ENCODE assay signal across 8 mouse cellular contexts in genomic region chr11:61231329-61231728, GRCm38 (mm10). TPM values are rescaled to one million over a fixed set of nuclear protein-coding genes. Genes with fewer than 3 reads are reported as not detected.
DNase-seq lines count a peak whose midpoint lies in the region; ATAC-seq lines count a peak whose summit lies in the region.

No protein-coding gene starts in this region.

- peak; percentile 54 to 58 for DNase-seq in B cell, adult 2 months
- DNase-seq in adrenal gland, postnatal 10 days, result peak; percentile 75
- DNase-seq in liver, embryonic 11.5 days (ENCODE audit: low spot score), result peak; percentile 37
- peak; percentile 43 for DNase-seq in neural tube, embryonic 10.5 days (ENCODE audit: extremely low spot score, low spot score)
- DNase-seq in testis, postnatal 10 days (ENCODE audit: low spot score), result peak; percentile 78

- H3K4me3 ChIP-seq in embryonic facial prominence, embryonic 12.5 days, result no peak overlapping the region
- H3K4me3 ChIP-seq in heart, embryonic 11.5 days (ENCODE audit: low read depth, low read length), result no peak overlapping the region
- H3K4me3 ChIP-seq in kidney, embryonic 14.5 days (ENCODE audit: low read length), result no peak overlapping the region
- H3K4me3 ChIP-seq in liver, embryonic 11.5 days (ENCODE audit: low read depth, low read length), result no peak overlapping the region

- 15% methylated on average over 9 of the region's 9 CpGs for WGBS in embryonic facial prominence, embryonic 12.5 days
- 20% methylated on average over 9 of the region's 9 CpGs for WGBS in heart, embryonic 11.5 days (ENCODE audit: insufficient replicate concordance)
- 13% methylated on average over 9 of the region's 9 CpGs for WGBS in kidney, embryonic 14.5 days
- 14% methylated on average over 9 of the region's 9 CpGs for WGBS in liver, embryonic 11.5 days

- H3K27ac ChIP-seq in embryonic facial prominence, embryonic 12.5 days, result no peak overlapping the region
- H3K27ac ChIP-seq in heart, embryonic 11.5 days (ENCODE audit: low read depth, low read length), result no peak overlapping the region
- H3K27ac ChIP-seq in kidney, embryonic 14.5 days (ENCODE audit: low read depth, low read length), result no peak overlapping the region
- no peak overlapping the region for H3K27ac ChIP-seq in liver, embryonic 11.5 days (ENCODE audit: low read depth, low read length)

- H3K9me3 ChIP-seq in embryonic facial prominence, embryonic 12.5 days, result no peaks in the 10 kb centered on the region
- H3K9me3 ChIP-seq in heart, embryonic 11.5 days (replicated peaks; ENCODE audit: control insufficient read depth, low read length), result no peaks in the 10 kb centered on the region
- no peaks in the 10 kb centered on the region for H3K9me3 ChIP-seq in kidney, embryonic 14.5 days (ENCODE audit: control insufficient read depth, low read length)
- no peaks in the 10 kb centered on the region for H3K9me3 ChIP-seq in liver, embryonic 11.5 days (ENCODE audit: control insufficient read depth, low read length)

- H3K4me1 ChIP-seq in embryonic facial prominence, embryonic 12.5 days, result peaks cover 3% of the 10 kb centered on the region; the same call in 1 of the 2 replicates
- peaks cover 7% of the 10 kb centered on the region; the same call in 1 of the 2 replicates for H3K4me1 ChIP-seq in heart, embryonic 11.5 days (ENCODE audit: control insufficient read depth, insufficient read depth, low read length)
- peaks cover 9% of the 10 kb centered on the region for H3K4me1 ChIP-seq in kidney, embryonic 14.5 days (ENCODE audit: control insufficient read depth, insufficient read depth, low read length)
- H3K4me1 ChIP-seq in liver, embryonic 11.5 days (replicated peaks; ENCODE audit: control insufficient read depth, insufficient read depth, low read length), result no peaks in the 10 kb centered on the region; the same call in 1 of the 2 replicates

- H3K9ac ChIP-seq in embryonic facial prominence, embryonic 12.5 days, result no peak overlapping the region
- H3K9ac ChIP-seq in heart, embryonic 11.5 days (ENCODE audit: low read depth, low read length), result no peak overlapping the region
- H3K9ac ChIP-seq in kidney, embryonic 14.5 days (ENCODE audit: low read depth, low read length), result no peak overlapping the region
- H3K9ac ChIP-seq in liver, embryonic 11.5 days (ENCODE audit: low read depth, low read length), result no peak overlapping the region

- ATAC-seq in embryonic facial prominence, embryonic 12.5 days (ENCODE audit: insufficient number of reproducible peaks, insufficient read depth, low FRiP score, low TSS enrichment), result no peak
- no peak for ATAC-seq in heart, embryonic 11.5 days (replicated peaks; ENCODE audit: insufficient number of reproducible peaks, low FRiP score, low TSS enrichment)
- peak; percentile 78 for ATAC-seq in kidney, embryonic 14.5 days (ENCODE audit: low FRiP score, low TSS enrichment)
- no peak for ATAC-seq in liver, embryonic 11.5 days (replicated peaks; ENCODE audit: low FRiP score)

- H3K27me3 ChIP-seq in embryonic facial prominence, embryonic 12.5 days, result no peaks in the 10 kb centered on the region
- H3K27me3 ChIP-seq in heart, embryonic 11.5 days (ENCODE audit: control insufficient read depth, insufficient read depth, low read length), result no peaks in the 10 kb centered on the region
- no peaks in the 10 kb centered on the region for H3K27me3 ChIP-seq in kidney, embryonic 14.5 days (ENCODE audit: control insufficient read depth, insufficient read depth, low read length)
- H3K27me3 ChIP-seq in liver, embryonic 11.5 days (replicated peaks; ENCODE audit: control insufficient read depth, insufficient read depth, low read length), result no peaks in the 10 kb centered on the region; the same call in 1 of the 2 replicates

- H3K36me3 ChIP-seq in embryonic facial prominence, embryonic 12.5 days, result no peaks in the 10 kb centered on the region
- no peaks in the 10 kb centered on the region for H3K36me3 ChIP-seq in heart, embryonic 11.5 days (ENCODE audit: control insufficient read depth, insufficient read depth, low read length)
- no peaks in the 10 kb centered on the region for H3K36me3 ChIP-seq in kidney, embryonic 14.5 days (ENCODE audit: control insufficient read depth, insufficient read depth, low read length)
- no peaks in the 10 kb centered on the region for H3K36me3 ChIP-seq in liver, embryonic 11.5 days (ENCODE audit: control insufficient read depth, insufficient read depth, low read length)

- H3K4me2 ChIP-seq in embryonic facial prominence, embryonic 12.5 days (replicated peaks), result peak overlapping the region; percentile 22
- 0 out of 2 replicates have a peak overlapping the region, but pooled peaks have one; percentile 17 for H3K4me2 ChIP-seq in heart, embryonic 11.5 days
- peak overlapping the region; percentile 25; the same call in 1 of the 2 replicates for H3K4me2 ChIP-seq in kidney, embryonic 14.5 days (replicated peaks; ENCODE audit: low read depth, low read length)
- no peak overlapping the region for H3K4me2 ChIP-seq in liver, embryonic 11.5 days

RNA-seq across cellular contexts. Expression of gene Aldh3a1, which starts 24.0 kb away (rescaled TPM):
- under 1 TPM in 1 of 2 experiments, not detected in 1; 0.15 TPM for total RNA-seq in adrenal gland, postnatal 10 days (2021)
- 0.13 and 0.24 TPM in 2 replicates for polyA plus RNA-seq in embryonic facial prominence, embryonic 12.5 days (2016; fragmentation: Nextera tagmentation; extraction: Ambion mirVana)
- not detected in 2 replicates for polyA plus RNA-seq in heart, embryonic 11.5 days (2014; fragmentation: Nextera tagmentation; extraction: Ambion mirVana)
- not detected in 2 replicates for polyA plus RNA-seq in kidney, embryonic 14.5 days (2014; fragmentation: Nextera tagmentation; extraction: Ambion mirVana)
- not detected in 2 replicates for polyA plus RNA-seq in liver, embryonic 11.5 days (2014; fragmentation: Nextera tagmentation; extraction: Ambion mirVana)

RNA-seq across cellular contexts. Expression of gene Aldh3a2, which starts 35.9 kb away (rescaled TPM):
- total RNA-seq in adrenal gland, postnatal 10 days (2021), result 10 to 100 TPM; 67.7 to 74.7 TPM
- 22.7 and 23.8 TPM in 2 replicates for polyA plus RNA-seq in embryonic facial prominence, embryonic 12.5 days (2016; fragmentation: Nextera tagmentation; extraction: Ambion mirVana)
- 26.1 and 33.5 TPM in 2 replicates for polyA plus RNA-seq in heart, embryonic 11.5 days (2014; fragmentation: Nextera tagmentation; extraction: Ambion mirVana)
- 17.9 and 32.5 TPM in 2 replicates for polyA plus RNA-seq in kidney, embryonic 14.5 days (2014; fragmentation: Nextera tagmentation; extraction: Ambion mirVana)
- 23.8 and 28.3 TPM in 2 replicates for polyA plus RNA-seq in liver, embryonic 11.5 days (2014; fragmentation: Nextera tagmentation; extraction: Ambion mirVana)

RNA-seq across cellular contexts. Expression of gene Usp22, which starts 56.5 kb away (rescaled TPM):
- total RNA-seq in adrenal gland, postnatal 10 days (2021), result 10 to 100 TPM; 60.6 to 70.6 TPM
- 212 and 221 TPM in 2 replicates for polyA plus RNA-seq in embryonic facial prominence, embryonic 12.5 days (2016; fragmentation: Nextera tagmentation; extraction: Ambion mirVana)
- 95.0 and 111 TPM in 2 replicates for polyA plus RNA-seq in heart, embryonic 11.5 days (2014; fragmentation: Nextera tagmentation; extraction: Ambion mirVana)
- polyA plus RNA-seq in kidney, embryonic 14.5 days (2014; fragmentation: Nextera tagmentation; extraction: Ambion mirVana), result 96.9 and 182 TPM in 2 replicates
- 60.1 and 69.7 TPM in 2 replicates for polyA plus RNA-seq in liver, embryonic 11.5 days (2014; fragmentation: Nextera tagmentation; extraction: Ambion mirVana)
